8 mouse cellular contexts compared by ENCODE assay signal in genomic region chr14:20803606-20803938, GRCm38 (mm10). TPM values are rescaled to one million over a fixed set of nuclear protein-coding genes. Genes with fewer than 3 reads are reported as not detected.
A peak's percentile ranks its signal among the peaks of the same experiment; 100 is the strongest.
DNase-seq lines count a peak whose midpoint lies in the region; ATAC-seq and TF ChIP-seq lines count a peak whose summit lies in the region.

No protein-coding gene starts in this region.

- no peak overlapping the region for H3K4me3 ChIP-seq in heart, adult 2 months
- H3K4me3 ChIP-seq in liver, embryonic 11.5 days (ENCODE audit: low read depth, low read length) = no peak overlapping the region

- DNase-seq in A20 (ENCODE audit: low read depth, low spot score) (peak; percentile 73), adipocyte (ENCODE audit: low spot score) (peak; percentile 82)
- peak; percentile 93 for DNase-seq in embryo, embryonic 10.5 days (ENCODE audit: low spot score)
- DNase-seq in heart, adult 2 months = peak; percentile 81 to 83
- peak; percentile 87 for DNase-seq in kidney, adult 18-20 months
- peak; percentile 66 for DNase-seq in liver, embryonic 11.5 days (ENCODE audit: low spot score)
- peak; percentile 69 to 88 for DNase-seq in spleen, postnatal 4 days (ENCODE audit: low spot score in 2 of 2)

- H3K9me3 ChIP-seq in liver, embryonic 11.5 days (ENCODE audit: control insufficient read depth, low read length) = no peaks in the 10 kb centered on the region

- WGBS in heart, adult 2 months = 6% methylated on average over 7 of the region's 7 CpGs
- 6% methylated on average over 7 of the region's 7 CpGs for WGBS in liver, embryonic 11.5 days

- TF ChIP-seq POLR2A in heart, adult 2 months (IDR thresholded peaks at IDR 0.05; ENCODE audit: insufficient read depth, low read depth, low read length) = no peak

- ATAC-seq in liver, embryonic 11.5 days (replicated peaks; ENCODE audit: low FRiP score) = peak; percentile 67
- ATAC-seq in monocyte, adult 5-6 weeks (replicated peaks; ENCODE audit: insufficient number of reproducible peaks, low FRiP score, low TSS enrichment, poor library complexity, severe bottlenecking) = peak; percentile 81

- H3K36me3 ChIP-seq in heart, adult 2 months (ENCODE audit: control insufficient read depth, insufficient read depth, low read length) = no peaks in the 10 kb centered on the region
- H3K36me3 ChIP-seq in liver, embryonic 11.5 days (ENCODE audit: control insufficient read depth, insufficient read depth, low read length) = no peaks in the 10 kb centered on the region

- TF ChIP-seq EP300 in heart, adult 2 months (IDR thresholded peaks at IDR 0.05; ENCODE audit: insufficient read depth, low read depth, low read length) = peak; percentile 99

- peak overlapping the region; percentile 8; the same call in 1 of the 2 replicates for H3K27ac ChIP-seq in heart, adult 2 months
- no peak overlapping the region for H3K27ac ChIP-seq in liver, embryonic 11.5 days (ENCODE audit: low read depth, low read length)

- no peak overlapping the region for H3K9ac ChIP-seq in heart, adult 2 months (ENCODE audit: low read depth, low read length)
- no peak overlapping the region for H3K9ac ChIP-seq in liver, embryonic 11.5 days (ENCODE audit: low read depth, low read length)

- peaks cover 15% of the 10 kb centered on the region for H3K4me1 ChIP-seq in heart, adult 2 months (ENCODE audit: control insufficient read depth, insufficient read depth, low read length)
- H3K4me1 ChIP-seq in liver, embryonic 11.5 days (replicated peaks; ENCODE audit: control insufficient read depth, insufficient read depth, low read length) = no peaks in the 10 kb centered on the region

- H3K4me2 ChIP-seq in liver, embryonic 11.5 days = no peak overlapping the region

- H3K79me2 ChIP-seq in heart, adult 2 months (replicated peaks; ENCODE audit: control insufficient read depth, insufficient read depth, low read length) = no peaks in the 10 kb centered on the region

- no peaks in the 10 kb centered on the region for H3K27me3 ChIP-seq in heart, adult 2 months (ENCODE audit: control insufficient read depth, insufficient read depth, low read length)
- H3K27me3 ChIP-seq in liver, embryonic 11.5 days (replicated peaks; ENCODE audit: control insufficient read depth, insufficient read depth, low read length) = no peaks in the 10 kb centered on the region

- TF ChIP-seq CTCF in heart, adult 2 months (IDR thresholded peaks at IDR 0.05) = peak; percentile 89

- intact Hi-C loops in heart, adult 2 months (cut with DNase I) = loop anchor here (1.0 to 10.0 kb wide), 3 partner anchors 70 to 311 kb away; no protein-coding TSS in a partner anchor

RNA-seq across cellular contexts. Expression of gene Camk2g, which starts 9.7 kb away (rescaled TPM):
- 10 to 100 TPM; 36.8 to 41.0 TPM for total RNA-seq in heart, adult 2 months (2021)
- polyA plus RNA-seq in heart, adult 2 months (2012; rRNA removed) = 37.0 and 54.6 TPM in 2 replicates
- polyA plus RNA-seq in liver, embryonic 11.5 days (2014; fragmentation: Nextera tagmentation; extraction: Ambion mirVana) = 23.0 and 28.6 TPM in 2 replicates
- 36.4 to 81.1 TPM (median 62.3 TPM) in 3 replicates for total RNA-seq in monocyte, adult 5-6 weeks (2017)

RNA-seq across cellular contexts. Expression of gene Plau, which starts 32.9 kb away (rescaled TPM):
- 1 to 10 TPM; 3.4 to 6.2 TPM for total RNA-seq in heart, adult 2 months (2021)
- 1.8 and 3.5 TPM in 2 replicates for polyA plus RNA-seq in heart, adult 2 months (2012; rRNA removed)
- 0.49 and 0.88 TPM in 2 replicates for polyA plus RNA-seq in liver, embryonic 11.5 days (2014; fragmentation: Nextera tagmentation; extraction: Ambion mirVana)
- 0.39 to 1.1 TPM in 2 of 3 replicates, not detected in the other for total RNA-seq in monocyte, adult 5-6 weeks (2017)
